Mouse (Mus musculus) midbrain, embryonic 14.5 days (tissue): Measurements from ENCODE around the gene 9230110F15Rik. TPM values are rescaled to one million over a fixed set of nuclear protein-coding genes. Genes with fewer than 3 reads are reported as not detected.
"Not testable (repeated sequence)": the region's sequence is repeated elsewhere in the genome, so short reads cannot be mapped to it uniquely, and the experiment has no call there.

Experiments used
- ATAC-seq: fragments of 200-750 bp; cut with Nextera tagmentation; 2 replicates; pipeline ENCODE4 v1.8.0; 2017; ENCODE audit warnings: moderate number of reproducible peaks, moderate library complexity; ENCODE audit not compliant: low FRiP score, low TSS enrichment
- DNase-seq: peaks from one replicate; pipeline ENCODE4 v3.0.0-alpha.2; 2015
- H3K27ac ChIP-seq: fragments of 300-500 bp; sonication (generic); replicated peaks from 2 replicates; pipeline ENCODE4 v1.5.1; 2014; ENCODE audit warnings: mild to moderate bottlenecking, low read depth, low read length, moderate library complexity
- H3K27me3 ChIP-seq: fragments of 300-500 bp; sonication (generic); 2 replicates; pipeline ENCODE4 v1.6.1; 2014; ENCODE audit warnings: low read length, control low read depth, mixed read lengths; ENCODE audit not compliant: control insufficient read depth, insufficient read depth
- H3K36me3 ChIP-seq: fragments of 300-500 bp; sonication (generic); 2 replicates; pipeline ENCODE4 v1.6.1; 2014; ENCODE audit warnings: low read length, control low read depth; ENCODE audit not compliant: control insufficient read depth, insufficient read depth
- H3K4me1 ChIP-seq: fragments of 300-500 bp; sonication (generic); 2 replicates; pipeline ENCODE4 v1.6.1; 2014; ENCODE audit warnings: mild to moderate bottlenecking, antibody characterized with exemption, low read length, control low read depth; ENCODE audit not compliant: control insufficient read depth, insufficient read depth
- H3K4me2 ChIP-seq: fragments of 300-500 bp; sonication (generic); 2 replicates; pipeline ENCODE4 v1.6.1; 2014; ENCODE audit warnings: mild to moderate bottlenecking, low read length, moderate library complexity
- H3K4me3 ChIP-seq: fragments of 300-500 bp; sonication (generic); replicated peaks from 2 replicates; pipeline ENCODE4 v1.5.1; 2014; ENCODE audit warnings: low read depth, low read length
- H3K9ac ChIP-seq: fragments of 300-500 bp; sonication (generic); replicated peaks from 2 replicates; pipeline ENCODE4 v1.6.1; 2014; ENCODE audit warnings: mild to moderate bottlenecking, low read length, moderate library complexity
- H3K9me3 ChIP-seq: fragments of 300-500 bp; sonication (generic); 2 replicates; pipeline ENCODE4 v1.6.1; 2016; ENCODE audit warnings: low read length, control low read depth, mixed read lengths; ENCODE audit not compliant: control insufficient read depth
- WGBS: fragments of 180-500 bp; shearing (Covaris S2); extraction: QIAGEN DNeasy Blood & Tissue Kit; methylation state at CpG from one replicate; pipeline ENCODE4 v1.1.7; 2014; 5-methylcytosine and 5-hydroxymethylcytosine counted together
- polyA plus RNA-seq: library from polyadenylated mRNA; unstranded; fragments of >200 nt; fragmentation: Nextera tagmentation; extraction: Ambion mirVana; gene quantifications from 2 replicates; pipeline ENCODE4 v1.2.1, GENCODE M21; 2014

Gene 9230110F15Rik
- not detected in 2 replicates for polyA plus RNA-seq

DNA sequence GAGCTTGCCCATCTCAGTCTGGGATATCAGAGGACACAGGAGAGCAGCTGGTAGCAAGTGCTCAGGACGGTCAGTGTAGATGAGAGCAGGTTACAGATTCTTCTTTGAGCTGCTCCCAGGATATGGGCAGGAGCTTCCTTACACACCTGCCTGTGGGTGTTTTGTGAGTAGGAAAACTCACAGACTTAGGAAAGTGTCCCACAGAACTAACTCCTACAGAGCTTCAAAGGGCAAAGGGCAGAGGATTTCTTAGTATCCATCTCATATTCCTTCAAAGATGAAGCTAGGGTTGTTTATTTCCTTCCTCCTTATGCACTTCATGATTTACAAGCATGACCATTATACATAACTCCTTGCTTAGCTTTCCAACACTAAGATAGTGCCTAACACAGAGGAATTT is at the start of gene 9230110F15Rik:
TSS of gene 9230110F15Rik (minus strand) at position 101 of the 400 bp plus-strand sequence.
- Histone ChIP-seq H3K27ac (no peak within 1 kb of the TSS), H3K9me3 (no peaks in the 10 kb centered on the region; the same call in 1 of the 2 replicates), H3K27me3 (no peaks in the 10 kb centered on the region), H3K4me1 (no peaks in the 10 kb centered on the region), H3K4me2 (no peak within 1 kb of the TSS), H3K4me3 (no peak within 1 kb of the TSS), H3K9ac (no peak within 1 kb of the TSS), H3K36me3 (no peaks in the 10 kb centered on the region)
- no peak for ATAC-seq
- no peak for DNase-seq
- 79% methylated on average over 1 of the region's 1 CpGs for WGBS

DNA sequence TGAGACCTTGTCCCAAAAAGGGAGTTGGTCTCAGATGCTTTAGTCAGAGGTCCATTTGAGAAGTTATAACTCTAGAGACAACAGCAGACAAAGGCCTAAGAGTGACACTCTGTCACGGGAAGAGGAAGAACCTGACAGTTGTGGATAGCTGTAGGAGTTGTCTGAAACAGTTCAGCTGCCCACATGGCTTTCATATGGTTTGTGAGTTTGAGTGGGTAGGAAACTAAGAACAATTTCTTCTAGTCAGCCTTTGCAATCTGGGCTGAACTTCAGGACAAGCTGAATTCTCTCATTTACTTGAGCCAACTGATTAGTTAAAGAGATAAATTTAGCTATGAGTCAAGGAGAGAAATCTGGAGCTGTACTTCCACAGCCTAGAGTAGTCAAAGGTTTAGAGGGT is 49.2 kb upstream of the 9230110F15Rik start:
- not testable (repeated sequence) for H3K4me1 ChIP-seq, H3K4me2 ChIP-seq, H3K36me3 ChIP-seq, DNase-seq, H3K27me3 ChIP-seq, H3K9me3 ChIP-seq, H3K4me3 ChIP-seq, ATAC-seq, H3K27ac ChIP-seq, H3K9ac ChIP-seq
- 55% methylated on average over 1 of the region's 1 CpGs for WGBS

DNA sequence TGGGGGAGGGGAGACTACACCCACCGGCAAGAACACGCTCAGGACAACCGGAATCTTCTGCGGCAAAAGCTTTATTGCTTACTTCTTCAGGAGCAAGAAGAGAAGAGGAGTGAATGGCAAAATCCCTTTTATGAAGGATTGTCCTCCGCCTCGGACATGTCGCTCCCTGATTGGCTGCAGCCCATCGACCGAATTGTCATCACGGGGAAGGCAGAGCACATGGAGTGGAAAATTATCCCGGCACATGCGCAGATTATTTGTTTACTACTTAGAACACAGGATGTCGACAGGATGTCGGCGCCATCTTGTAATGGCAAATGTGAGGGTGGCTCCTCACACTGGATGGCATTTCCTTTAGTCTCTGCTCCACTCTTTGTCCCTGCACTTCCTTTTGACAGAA is 26.1 kb downstream of the 9230110F15Rik start:
- WGBS: 95% methylated on average over 15 of the region's 15 CpGs
- not testable (repeated sequence) for H3K36me3 ChIP-seq, DNase-seq, H3K4me1 ChIP-seq, H3K4me2 ChIP-seq, H3K27me3 ChIP-seq, H3K9ac ChIP-seq, H3K9me3 ChIP-seq, H3K27ac ChIP-seq, ATAC-seq, H3K4me3 ChIP-seq

DNA sequence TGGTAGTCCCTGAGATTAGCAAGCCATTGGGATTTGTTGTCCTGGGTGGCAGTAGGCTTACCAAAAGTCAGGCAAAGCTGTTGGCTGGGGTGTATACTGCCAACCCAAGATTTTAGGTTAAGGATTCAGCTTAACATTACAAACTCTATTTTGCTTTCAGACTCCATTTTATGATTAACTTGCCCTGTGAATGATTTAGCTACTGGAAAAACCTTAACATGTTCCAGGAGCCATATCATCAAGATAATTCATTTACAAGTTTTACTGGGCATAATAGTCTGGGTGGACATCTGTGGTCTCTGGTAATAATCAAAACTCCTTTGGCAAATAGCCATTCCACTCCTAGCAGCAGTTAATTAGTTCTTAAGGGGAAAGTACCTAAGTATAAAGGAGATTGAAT is 45.8 kb downstream of the 9230110F15Rik start:
- Histone ChIP-seq H3K27ac (no peak overlapping the region), H3K9ac (no peak overlapping the region), H3K27me3 (no peaks in the 10 kb centered on the region), H3K36me3 (no peaks in the 10 kb centered on the region), H3K4me3 (no peak overlapping the region), H3K9me3 (peaks cover 30% of the 10 kb centered on the region), H3K4me1 (no peaks in the 10 kb centered on the region), H3K4me2 (no peak overlapping the region)
- DNase-seq: no peak
- ATAC-seq: no peak

DNA sequence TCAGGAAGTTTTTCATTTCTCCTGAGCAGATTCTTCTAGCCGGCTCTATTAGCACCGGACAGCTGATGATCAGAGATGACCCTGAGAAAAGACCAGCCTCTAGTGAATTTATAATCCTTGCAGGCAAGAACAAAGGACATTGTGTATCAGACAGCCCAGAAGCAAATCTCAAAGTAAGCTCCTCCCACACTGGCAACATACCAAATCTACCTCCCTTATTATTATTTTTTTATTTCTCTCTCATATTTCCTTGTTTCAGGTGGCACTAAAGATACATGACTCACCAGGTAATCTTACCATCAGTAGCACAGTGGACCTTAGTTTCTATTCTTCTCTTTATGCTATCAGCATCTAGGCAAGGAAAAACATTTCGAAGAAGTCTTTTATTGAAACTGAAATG is 53.9 kb downstream of the 9230110F15Rik start, which contains the start of the genes Gm27235 and D730048I06Rik:
TSS of gene Gm27235 (minus strand) at position 101 of the 400 bp plus-strand sequence.
TSS of gene D730048I06Rik (minus strand) at position 112 of the 400 bp plus-strand sequence.
- peaks cover 7% of the 10 kb centered on the region; the same call in 1 of the 2 replicates for H3K9me3 ChIP-seq
- 91% methylated on average over 3 of the region's 3 CpGs for WGBS
- H3K27ac ChIP-seq: no peak within 1 kb of the TSS
- H3K4me1 ChIP-seq: no peaks in the 10 kb centered on the region
- no peak for ATAC-seq
- no peaks in the 10 kb centered on the region for H3K27me3 ChIP-seq
- H3K4me3 ChIP-seq: no peak within 1 kb of the TSS
- no peak for DNase-seq
- H3K36me3 ChIP-seq: no peaks in the 10 kb centered on the region
- no peak within 1 kb of the TSS for H3K4me2 ChIP-seq
- H3K9ac ChIP-seq: no peak within 1 kb of the TSS

Other genes starting within 250 kb of the 9230110F15Rik start
- not detected in 2 replicates for gene Pate4, start 232.2 kb downstream of the 9230110F15Rik start, polyA plus RNA-seq
- not detected in 2 replicates for gene Pate3, start 195.9 kb downstream of the 9230110F15Rik start, polyA plus RNA-seq
- gene Pate1, start 156.8 kb downstream of the 9230110F15Rik start, polyA plus RNA-seq: not detected in 2 replicates
- not detected in 2 replicates for gene Gm17677, start 103.1 kb downstream of the 9230110F15Rik start, polyA plus RNA-seq
- not detected in 2 replicates for gene Gm17727, start 66.0 kb downstream of the 9230110F15Rik start, polyA plus RNA-seq
- not detected in 2 replicates for gene Gm27235, start 54.0 kb downstream of the 9230110F15Rik start, polyA plus RNA-seq
- not detected in 2 replicates for gene D730048I06Rik, start 54.0 kb downstream of the 9230110F15Rik start, polyA plus RNA-seq
- not detected in 2 replicates for gene 9230113P08Rik, start 64.3 kb upstream of the 9230110F15Rik start, polyA plus RNA-seq